Mouse (Mus musculus) kidney, embryonic 15.5 days (tissue): Measurements from ENCODE around the gene Abcc4. TPM values are rescaled to one million over a fixed set of nuclear protein-coding genes. Genes with fewer than 3 reads are reported as not detected.

Experiments used
- ATAC-seq: fragments of 200-750 bp; cut with Nextera tagmentation; replicated peaks from 2 replicates; pipeline ENCODE4 v1.8.0; 2017; ENCODE audit warnings: moderate TSS enrichment; ENCODE audit not compliant: low FRiP score
- H3K27ac ChIP-seq: fragments of 300-500 bp; sonication (generic); 2 replicates; pipeline ENCODE4 v1.5.1; 2015; ENCODE audit warnings: mild to moderate bottlenecking, inconsistent platforms
- H3K27me3 ChIP-seq: fragments of 300-500 bp; sonication (generic); 2 replicates; pipeline ENCODE4 v1.6.1; 2015; ENCODE audit warnings: inconsistent platforms
- H3K36me3 ChIP-seq: fragments of 300-500 bp; sonication (generic); 2 replicates; pipeline ENCODE4 v1.6.1; 2015; ENCODE audit warnings: inconsistent platforms
- H3K4me1 ChIP-seq: fragments of 300-500 bp; sonication (generic); 2 replicates; pipeline ENCODE4 v1.6.1; 2015; ENCODE audit warnings: inconsistent platforms
- H3K4me2 ChIP-seq: fragments of 300-500 bp; sonication (generic); 2 replicates; pipeline ENCODE4 v1.6.1; 2015; ENCODE audit warnings: moderate library complexity, mild to moderate bottlenecking, inconsistent platforms
- H3K4me3 ChIP-seq: fragments of 300-500 bp; sonication (generic); replicated peaks from 2 replicates; pipeline ENCODE4 v1.5.1; 2015; ENCODE audit warnings: mild to moderate bottlenecking, inconsistent platforms
- H3K9ac ChIP-seq: fragments of 300-500 bp; sonication (generic); 2 replicates; pipeline ENCODE4 v1.6.1; 2015; ENCODE audit warnings: mild to moderate bottlenecking, inconsistent platforms
- H3K9me3 ChIP-seq: fragments of 300-500 bp; sonication (generic); replicated peaks from 2 replicates; pipeline ENCODE4 v1.6.1; 2016; ENCODE audit warnings: inconsistent platforms
- WGBS: fragments of 180-500 bp; shearing (Covaris S2); methylation state at CpG from one replicate; pipeline ENCODE4 v1.1.7; 2015; ENCODE audit warnings: mixed read lengths; 5-methylcytosine and 5-hydroxymethylcytosine counted together
- polyA plus RNA-seq: library from polyadenylated mRNA; unstranded; fragments of >200 nt; fragmentation: Nextera tagmentation; extraction: Ambion mirVana; gene quantifications from 2 replicates; pipeline ENCODE4 v1.2.1, GENCODE M21; 2015

Abcc4 gene
- polyA plus RNA-seq, 1 experiment from 2014 or later: 7.3 TPM

DNA sequence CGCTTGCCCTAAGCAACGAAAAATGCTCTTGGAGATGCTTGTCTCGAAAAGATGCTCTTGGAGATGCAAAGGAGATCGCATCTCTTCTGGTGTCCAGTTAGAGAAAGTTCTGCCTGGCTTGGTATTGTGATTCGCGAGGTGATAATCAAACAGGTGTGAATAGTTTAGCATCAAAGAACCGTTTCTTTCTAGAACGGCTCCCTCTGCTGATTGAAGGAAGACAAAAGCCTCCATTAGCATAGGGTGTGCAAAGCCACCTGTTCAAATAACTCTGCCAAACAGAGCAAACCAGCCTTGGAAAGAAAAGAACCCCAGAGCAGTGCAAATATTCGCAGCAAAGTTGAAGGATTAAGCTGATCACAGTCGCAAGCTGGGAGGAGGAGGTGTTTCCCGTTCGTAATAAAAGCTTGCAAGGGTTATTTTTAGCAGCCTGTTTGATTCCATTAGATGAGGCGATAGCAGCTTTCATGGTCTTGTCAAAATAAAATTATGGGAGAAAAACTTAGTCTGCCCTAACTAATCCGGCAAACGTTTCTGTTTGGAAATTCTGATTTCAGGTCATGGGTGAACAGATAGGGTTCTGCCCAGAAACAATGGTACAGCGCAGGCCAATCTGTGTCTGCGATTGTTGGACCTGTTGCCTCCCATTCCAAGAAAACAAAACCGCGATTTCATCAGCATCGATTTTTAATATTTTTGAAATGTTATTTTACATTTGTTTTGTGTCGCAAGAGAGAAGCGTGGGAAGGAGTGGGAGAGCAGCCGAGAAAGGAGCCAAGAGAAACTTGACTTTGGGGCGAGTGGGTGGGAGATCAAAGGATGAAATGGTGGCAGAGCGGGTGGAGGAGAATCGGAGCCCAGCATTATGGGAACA, 231.6 kb downstream of the Abcc4 start:
- 0 out of 2 replicates have a peak overlapping the region, but pooled peaks have one; percentile 27 for H3K9ac ChIP-seq
- no peaks in the 10 kb centered on the region for H3K36me3 ChIP-seq
- peaks cover 52% of the 10 kb centered on the region for H3K27me3 ChIP-seq
- H3K4me2 ChIP-seq: peak overlapping the region; percentile 92
- peaks cover 20% of the 10 kb centered on the region for H3K4me1 ChIP-seq
- 13% methylated on average over 26 of the region's 26 CpGs for WGBS
- H3K4me3 ChIP-seq: peak overlapping the region; percentile 51
- H3K27ac ChIP-seq: no peak overlapping the region
- H3K9me3 ChIP-seq: no peaks in the 10 kb centered on the region
- 0 out of 2 replicates have a peak, but pooled peaks have one; percentile 20 for ATAC-seq

DNA sequence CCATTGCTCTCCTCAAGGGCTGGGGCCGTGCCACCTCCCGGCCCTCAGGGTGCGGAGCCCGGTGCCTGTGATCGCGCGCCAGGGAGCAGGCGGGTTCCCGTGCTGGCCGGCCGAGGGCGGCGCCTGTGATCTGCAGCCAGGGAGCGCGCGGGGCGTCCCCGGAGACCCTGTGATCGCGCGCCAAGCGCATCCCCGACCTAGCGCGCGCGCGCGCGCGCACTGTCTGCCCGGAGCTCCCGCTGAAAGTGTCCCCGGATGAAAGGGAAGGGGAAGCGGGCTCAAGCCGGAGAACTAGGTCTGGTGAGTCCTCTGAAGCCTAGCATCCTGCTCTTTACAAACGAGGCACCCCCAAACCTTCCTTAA, 232.2 kb downstream of the Abcc4 start:
- under 1% methylated on average over 37 of the region's 37 CpGs for WGBS
- 0 out of 2 replicates have a peak overlapping the region, but pooled peaks have one; percentile 27 for H3K9ac ChIP-seq
- no peaks in the 10 kb centered on the region for H3K9me3 ChIP-seq
- peak overlapping the region; percentile 92 for H3K4me2 ChIP-seq
- H3K36me3 ChIP-seq: no peaks in the 10 kb centered on the region
- peaks cover 56% of the 10 kb centered on the region for H3K27me3 ChIP-seq
- H3K4me1 ChIP-seq: peaks cover 20% of the 10 kb centered on the region
- H3K4me3 ChIP-seq: peak overlapping the region; percentile 51
- peak; percentile 70 for ATAC-seq
- H3K27ac ChIP-seq: no peak overlapping the region

DNA sequence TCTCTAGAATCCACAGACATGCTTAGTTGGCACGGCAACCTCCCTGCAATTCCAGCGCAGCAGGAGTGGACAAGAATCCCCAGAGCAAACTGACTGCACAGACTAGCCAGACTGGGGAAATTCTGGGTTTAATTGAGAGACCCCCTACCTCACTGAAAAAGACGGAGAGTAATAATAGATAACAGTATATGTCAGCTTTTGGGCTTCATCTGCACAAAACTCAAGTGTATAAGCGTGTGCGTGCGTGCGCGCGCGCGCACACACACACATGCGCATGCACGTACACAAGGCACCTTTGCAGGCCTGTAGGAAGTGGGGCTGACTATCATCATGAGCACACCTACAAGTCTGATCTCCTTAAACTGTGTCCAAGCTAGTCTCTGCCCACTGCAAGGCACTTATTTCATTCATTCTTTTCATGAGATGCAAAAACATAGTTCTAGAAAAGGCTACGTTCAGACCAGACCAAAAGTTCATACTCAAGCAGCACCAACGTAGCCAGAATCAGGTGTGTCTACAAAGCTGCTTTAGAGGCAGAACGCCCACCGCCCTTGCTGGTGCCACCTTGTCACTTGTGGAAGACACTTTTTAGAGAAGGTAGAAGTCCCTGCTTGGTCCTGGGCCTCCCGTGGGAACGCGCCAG, 232.7 kb downstream of the Abcc4 start:
- Histone ChIP-seq H3K27ac (no peak overlapping the region), H3K4me1 (peaks cover 20% of the 10 kb centered on the region), H3K9ac (0 out of 2 replicates have a peak overlapping the region, but pooled peaks have one; percentile 27), H3K27me3 (peaks cover 58% of the 10 kb centered on the region), H3K4me2 (peak overlapping the region; percentile 92), H3K4me3 (peak overlapping the region; percentile 51), H3K36me3 (no peaks in the 10 kb centered on the region), H3K9me3 (no peaks in the 10 kb centered on the region)
- ATAC-seq: peak; percentile 44; the same call in 1 of the 2 replicates
- WGBS: 18% methylated on average over 20 of the region's 20 CpGs

DNA sequence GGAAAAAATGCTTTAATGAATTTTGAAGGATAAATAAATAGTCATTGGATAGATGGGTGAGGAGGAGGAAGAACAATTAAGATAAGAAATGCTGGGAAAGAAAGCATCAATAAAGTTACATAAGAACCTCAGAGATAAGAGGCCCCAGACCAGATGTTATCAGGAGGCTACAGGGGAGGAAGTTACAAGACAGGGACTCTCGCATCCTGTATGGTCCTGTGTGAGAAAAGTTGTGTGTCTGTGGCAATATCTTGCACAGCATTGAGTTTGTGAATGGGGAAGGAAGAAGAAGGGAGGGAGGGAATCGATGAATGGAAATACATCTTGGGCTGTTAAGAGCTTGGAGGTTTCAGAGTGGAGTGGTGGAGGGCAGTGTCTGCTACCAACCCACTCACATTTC, 240.7 kb downstream of the Abcc4 start:
- Histone ChIP-seq H3K36me3 (no peaks in the 10 kb centered on the region), H3K4me3 (no peak overlapping the region), H3K4me1 (no peaks in the 10 kb centered on the region), H3K27me3 (peaks cover 10% of the 10 kb centered on the region), H3K9ac (no peak overlapping the region), H3K4me2 (no peak overlapping the region), H3K9me3 (no peaks in the 10 kb centered on the region), H3K27ac (no peak overlapping the region)
- no peak for ATAC-seq
- 74% methylated on average over 2 of the region's 2 CpGs for WGBS

DNA sequence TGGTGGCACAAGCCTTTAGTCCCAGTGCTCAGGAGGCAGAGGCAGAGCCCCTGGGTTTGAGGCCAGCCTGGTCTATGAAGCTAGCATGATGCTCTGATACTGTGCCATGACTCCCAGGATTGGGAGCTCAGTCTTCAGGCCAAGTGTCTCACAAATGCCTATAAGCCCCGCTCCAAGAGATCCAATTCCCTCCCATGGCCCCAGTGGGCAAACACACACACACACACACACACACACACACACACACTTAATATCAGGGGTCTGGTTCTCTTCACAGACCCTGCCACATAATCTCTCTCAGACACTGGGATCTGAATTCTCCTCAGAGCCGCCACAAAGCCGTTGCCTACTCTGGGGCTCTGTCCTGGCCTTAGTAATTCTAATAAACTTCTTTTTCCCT, 241.6 kb downstream of the Abcc4 start:
- no peak for ATAC-seq
- no peaks in the 10 kb centered on the region for H3K4me1 ChIP-seq
- no peak overlapping the region for H3K27ac ChIP-seq
- no peaks in the 10 kb centered on the region for H3K9me3 ChIP-seq
- H3K4me2 ChIP-seq: no peak overlapping the region
- no peak overlapping the region for H3K4me3 ChIP-seq
- 89% methylated on average over 3 of the region's 3 CpGs for WGBS
- H3K36me3 ChIP-seq: no peaks in the 10 kb centered on the region
- H3K9ac ChIP-seq: no peak overlapping the region
- H3K27me3 ChIP-seq: 0 out of 2 replicates have a peak, but pooled peaks cover 6% of the 10 kb centered on the region

DNA sequence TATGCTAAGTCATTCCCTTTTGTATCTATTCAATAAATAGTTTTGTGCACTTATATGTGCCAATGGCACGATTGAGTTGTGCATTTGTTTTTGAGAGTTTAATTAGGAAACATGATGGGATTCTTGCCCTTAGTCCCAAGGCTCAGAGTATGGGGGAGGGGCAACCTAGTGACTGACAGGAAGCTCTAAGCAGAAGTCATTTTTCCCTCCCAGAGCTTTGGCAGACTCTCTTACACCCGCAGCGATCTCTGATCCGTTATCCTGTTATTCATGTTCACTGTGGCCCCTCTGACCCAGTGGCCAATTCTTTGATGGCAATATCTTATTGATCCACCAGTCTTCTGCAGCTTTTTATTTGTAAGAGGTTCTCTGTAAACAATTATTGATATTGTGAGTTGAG, 253.4 kb downstream of the Abcc4 start:
- H3K4me3 ChIP-seq: no peak overlapping the region
- 77% methylated on average over 4 of the region's 4 CpGs for WGBS
- H3K4me1 ChIP-seq: no peaks in the 10 kb centered on the region
- H3K36me3 ChIP-seq: no peaks in the 10 kb centered on the region
- H3K27me3 ChIP-seq: no peaks in the 10 kb centered on the region
- H3K9me3 ChIP-seq: no peaks in the 10 kb centered on the region
- no peak overlapping the region for H3K9ac ChIP-seq
- ATAC-seq: no peak
- H3K27ac ChIP-seq: no peak overlapping the region
- no peak overlapping the region for H3K4me2 ChIP-seq

DNA sequence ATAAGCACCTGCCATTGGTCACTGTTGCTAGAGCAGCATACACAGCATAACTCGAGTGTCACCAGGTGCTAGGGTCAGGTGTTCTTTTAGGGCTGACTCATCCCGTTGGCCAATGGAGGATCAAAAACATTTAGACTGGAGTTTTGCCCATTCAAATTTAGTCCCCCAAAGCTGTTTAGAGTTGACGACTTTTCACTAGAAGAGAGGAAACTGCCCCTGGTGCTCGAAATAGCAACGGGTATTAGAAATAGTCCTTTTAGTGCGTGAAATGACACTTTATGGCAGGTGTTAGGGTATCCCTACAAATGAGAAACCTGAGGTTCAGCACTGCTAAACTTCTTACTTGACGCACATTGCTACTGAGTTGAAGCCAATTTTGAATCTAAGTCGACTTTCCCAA, 265.9 kb downstream of the Abcc4 start:
- Histone ChIP-seq H3K9me3 (no peaks in the 10 kb centered on the region), H3K4me3 (no peak overlapping the region), H3K27ac (no peak overlapping the region), H3K4me2 (no peak overlapping the region), H3K27me3 (peaks cover 70% of the 10 kb centered on the region), H3K4me1 (peaks cover 16% of the 10 kb centered on the region), H3K36me3 (no peaks in the 10 kb centered on the region), H3K9ac (no peak overlapping the region)
- 65% methylated on average over 8 of the region's 8 CpGs for WGBS
- no peak for ATAC-seq

DNA sequence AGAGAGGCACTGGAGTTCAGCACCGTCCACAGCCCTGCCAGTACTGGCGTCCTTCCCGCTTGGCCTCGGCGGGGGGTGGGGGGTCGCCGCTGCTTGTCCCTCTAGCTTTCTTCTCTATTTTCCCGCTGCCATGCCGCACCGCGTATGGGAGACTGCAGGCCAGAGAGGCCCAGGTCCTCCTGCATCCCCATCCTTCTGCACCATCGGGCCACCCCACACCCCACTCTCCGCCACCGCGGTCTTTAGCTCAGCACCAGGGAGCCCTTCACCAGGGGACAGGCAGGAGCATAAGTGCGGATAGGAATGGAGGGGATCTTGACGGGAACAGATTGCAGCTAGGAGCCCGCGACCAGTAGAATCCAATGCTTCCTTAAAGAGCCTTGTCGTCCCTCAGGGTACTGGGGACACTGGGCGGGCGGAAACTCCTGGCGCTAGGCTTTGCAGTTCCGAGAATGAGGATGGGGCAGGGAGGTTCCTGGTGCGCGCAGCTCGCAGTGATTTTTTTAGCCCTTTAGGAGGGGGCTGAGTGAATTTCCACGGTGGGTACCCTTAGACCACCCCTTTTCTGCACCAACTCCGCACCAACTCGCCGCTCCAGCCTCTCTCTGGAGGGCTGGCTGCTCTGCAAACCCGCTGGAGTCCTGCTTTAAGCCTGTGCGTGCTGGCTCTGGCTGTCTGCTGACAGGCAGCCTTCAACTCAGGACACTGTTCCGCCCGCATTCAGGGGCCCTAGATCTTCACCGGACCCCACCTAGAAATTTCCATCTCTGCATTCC, 268.7 kb downstream of the Abcc4 start:
- Histone ChIP-seq H3K36me3 (no peaks in the 10 kb centered on the region), H3K4me3 (peak overlapping the region; percentile 49), H3K27ac (no peak overlapping the region), H3K9ac (peak overlapping the region; percentile 31), H3K4me1 (peaks cover 16% of the 10 kb centered on the region), H3K9me3 (no peaks in the 10 kb centered on the region), H3K27me3 (peaks cover 94% of the 10 kb centered on the region), H3K4me2 (peak overlapping the region; percentile 90)
- WGBS: 1% methylated on average over 36 of the region's 36 CpGs
- ATAC-seq: peak; percentile 80

DNA sequence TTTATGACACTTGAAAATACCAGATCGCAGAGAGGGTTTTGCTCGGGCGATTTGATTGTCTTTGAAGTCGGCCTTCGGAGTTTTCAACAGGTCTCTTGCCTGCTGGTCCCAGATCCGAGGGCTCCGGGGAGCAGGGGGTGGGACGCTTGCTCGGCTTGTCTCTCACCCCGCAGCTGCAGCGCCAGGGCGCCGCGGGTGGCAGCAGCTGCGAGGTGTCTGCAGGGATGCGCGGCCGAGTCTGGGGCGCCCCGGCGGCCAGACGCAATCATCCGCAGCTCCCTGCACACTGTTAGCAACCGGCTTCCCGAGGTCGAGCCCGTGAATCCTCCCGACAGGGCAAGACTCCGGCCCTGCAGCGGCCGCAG, 269.2 kb downstream of the Abcc4 start:
- Histone ChIP-seq H3K36me3 (no peaks in the 10 kb centered on the region), H3K27ac (no peak overlapping the region), H3K27me3 (peaks cover 88% of the 10 kb centered on the region), H3K4me2 (peak overlapping the region; percentile 90), H3K9ac (peak overlapping the region; percentile 31), H3K9me3 (no peaks in the 10 kb centered on the region), H3K4me1 (peaks cover 16% of the 10 kb centered on the region), H3K4me3 (peak overlapping the region; percentile 49)
- ATAC-seq: peak; percentile 89
- under 1% methylated on average over 31 of the region's 31 CpGs for WGBS

DNA sequence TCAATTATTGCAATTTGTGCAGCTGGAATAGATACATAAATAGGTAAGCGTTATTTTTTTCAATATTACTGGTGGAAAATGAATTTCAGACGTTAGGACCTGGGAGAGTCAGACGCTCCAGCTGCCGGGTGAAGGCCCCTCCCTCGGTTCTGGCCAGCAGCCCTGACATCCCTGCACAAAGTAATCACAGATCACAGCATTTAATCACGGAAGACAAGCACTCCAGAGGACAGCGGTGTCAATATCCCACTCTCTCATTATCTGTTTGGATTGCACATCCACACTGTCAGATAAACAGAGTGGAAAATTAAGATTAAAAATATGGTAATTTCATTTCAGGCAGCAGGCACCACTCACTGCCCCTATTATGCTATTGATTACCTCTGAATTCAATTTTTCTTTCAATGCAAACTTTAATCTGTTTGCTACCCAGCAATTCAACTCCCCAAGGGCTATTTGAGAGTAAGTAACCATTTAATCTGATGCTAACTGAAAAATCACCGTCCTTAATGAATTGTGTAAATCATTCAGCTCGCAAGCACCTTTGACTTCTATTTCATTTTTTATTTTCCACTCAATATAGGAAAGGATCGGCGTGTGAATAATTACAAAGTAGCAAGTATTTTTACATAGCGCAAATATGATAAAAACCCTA, 270.2 kb downstream of the Abcc4 start:
- Histone ChIP-seq H3K4me1 (peaks cover 16% of the 10 kb centered on the region), H3K4me2 (no peak overlapping the region), H3K27me3 (peaks cover 78% of the 10 kb centered on the region), H3K9ac (no peak overlapping the region), H3K27ac (no peak overlapping the region), H3K36me3 (no peaks in the 10 kb centered on the region), H3K9me3 (no peaks in the 10 kb centered on the region), H3K4me3 (no peak overlapping the region)
- 28% methylated on average over 12 of the region's 12 CpGs for WGBS
- ATAC-seq: no peak

DNA sequence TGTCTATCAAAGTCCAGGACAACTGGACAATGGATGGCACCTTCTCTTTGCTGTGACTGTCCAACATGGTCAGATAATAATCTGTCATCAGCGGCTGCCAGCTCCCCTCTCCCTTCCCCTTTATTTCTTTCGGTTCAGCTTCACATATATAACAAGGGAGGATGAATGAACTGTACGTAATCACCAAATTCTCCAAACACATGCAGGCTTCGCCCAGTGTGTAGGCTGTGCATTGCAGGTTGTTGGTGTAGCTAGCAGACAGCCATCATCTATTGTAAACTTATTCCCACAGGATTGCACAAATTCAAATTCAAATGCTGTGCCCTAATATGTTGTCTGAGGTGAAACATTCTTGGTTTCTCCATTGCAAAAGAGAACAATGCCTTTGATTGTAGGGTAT, 271.2 kb downstream of the Abcc4 start:
- 83% methylated on average over 4 of the region's 4 CpGs for WGBS
- Histone ChIP-seq H3K9me3 (no peaks in the 10 kb centered on the region), H3K27me3 (peaks cover 70% of the 10 kb centered on the region), H3K4me1 (peaks cover 16% of the 10 kb centered on the region), H3K27ac (no peak overlapping the region), H3K9ac (no peak overlapping the region), H3K4me3 (no peak overlapping the region), H3K36me3 (no peaks in the 10 kb centered on the region), H3K4me2 (no peak overlapping the region)
- ATAC-seq: no peak
